Mouse (Mus musculus) lung, adult 10 weeks (tissue): ENCODE measurements around the gene BC080695. TPM values are rescaled to one million over a fixed set of nuclear protein-coding genes. Genes with fewer than 3 reads are reported as not detected.

Experiments used
- polyA plus RNA-seq: library from polyadenylated mRNA; stranded (reverse); fragments of 350-450 nt; fragmentation: Illumina TruSeq; extraction: RNeasy Lipid Tissue Mini Kit (QIAGEN cat#74804); gene quantifications from one replicate; pipeline ENCODE4 v1.2.3, GENCODE M21; 2014; ENCODE audit warnings: low read depth, low replicate concordance; ENCODE audit not compliant: insufficient read depth

Gene BC080695
- not detected for polyA plus RNA-seq

GRCm38 (mm10) chr4:143551400-143551799 lies at the start of gene BC080695, which contains the start of gene Gm13057:
TSS of gene BC080695 (plus strand) at chr4:143551700.
TSS of gene Gm13057 (plus strand) at chr4:143551709.

GRCm38 (mm10) chr4:143511043-143511442 lies 40.5 kb upstream of the BC080695 start, which contains the start of gene Gm13043:
TSS of gene Gm13043 (plus strand) at chr4:143511343.

DNA sequence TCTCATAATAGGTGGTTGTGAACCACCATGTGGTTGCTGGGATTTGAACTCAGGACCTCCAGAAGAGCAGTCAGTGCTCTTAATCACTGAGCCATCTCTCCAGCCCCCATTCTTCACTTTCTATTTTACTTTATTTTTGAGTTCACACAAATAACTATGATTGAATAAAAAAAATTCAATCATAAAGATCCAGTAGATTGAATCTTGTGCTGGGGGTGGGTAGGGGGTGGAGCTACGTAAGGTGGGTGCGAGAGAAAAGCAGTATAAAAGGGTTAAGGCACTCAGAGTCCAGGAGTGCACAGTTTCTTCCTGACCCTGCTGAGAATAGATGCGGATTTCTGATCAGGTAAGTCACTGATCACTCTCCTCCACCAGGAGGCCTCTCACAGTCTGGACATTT lies 15.8 kb upstream of the BC080695 start, which contains the start of gene Gm13040:
Gene Gm13040 (plus strand): TSS at position 301 of the 400 bp plus-strand sequence.

DNA sequence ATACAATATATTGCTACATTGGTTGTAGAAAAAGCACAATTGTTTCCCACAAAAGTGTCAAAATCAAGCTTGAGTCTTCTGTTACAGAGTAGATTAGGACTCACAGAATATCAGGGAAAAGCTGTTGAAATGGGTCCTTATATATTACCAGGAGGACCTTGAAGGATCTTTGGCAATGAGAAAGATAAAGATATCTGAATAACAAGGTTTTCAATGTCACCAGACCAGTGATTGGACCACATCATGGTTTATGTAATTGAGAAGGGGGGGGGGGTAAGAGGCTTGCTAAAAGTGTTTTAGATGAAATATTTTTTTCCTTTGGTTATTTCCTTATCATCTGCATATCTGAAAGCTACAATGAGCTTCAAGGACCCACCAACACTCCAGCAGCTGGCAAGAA lies 63.2 kb downstream of the BC080695 start, which contains the start of gene Gm13083:
Gene Gm13083 (plus strand): TSS at position 301 of the 400 bp plus-strand sequence.

Other genes with a start within 250 kb of the BC080695 start
- gene Lrrc38, start 201.9 kb upstream of the BC080695 start, polyA plus RNA-seq: not detected
- not detected for gene Pramel1, start 157.3 kb upstream of the BC080695 start, polyA plus RNA-seq
- 6.6 TPM for gene Pramef8, start 139.3 kb upstream of the BC080695 start, polyA plus RNA-seq
- not detected for gene Oog4, start 101.4 kb upstream of the BC080695 start, polyA plus RNA-seq
- not detected for gene Gm13043, start 40.4 kb upstream of the BC080695 start, polyA plus RNA-seq
- gene Gm13040, start 15.7 kb upstream of the BC080695 start, polyA plus RNA-seq: not detected
- gene Gm13057, start within 50 bp of the BC080695 start, polyA plus RNA-seq: not detected
- gene Gm13083, start 63.3 kb downstream of the BC080695 start, polyA plus RNA-seq: not detected
- gene Gm13088, start 105.5 kb downstream of the BC080695 start, polyA plus RNA-seq: not detected
- gene Gm13089, start 151.0 kb downstream of the BC080695 start, polyA plus RNA-seq: not detected
- gene Gm13078, start 167.8 kb downstream of the BC080695 start, polyA plus RNA-seq: not detected
- not detected for gene Gm13023, start 237.7 kb downstream of the BC080695 start, polyA plus RNA-seq